Mouse (Mus musculus) naive thymus-derived CD4-positive, alpha-beta T cell, adult 5 months (primary cell): Measurements from ENCODE around the gene Prss41. TPM values are rescaled to one million over a fixed set of nuclear protein-coding genes. Genes with fewer than 3 reads are reported as not detected.

ENCODE experiments used
- polyA plus RNA-seq: library from polyadenylated mRNA; unstranded; fragments of 100-300 nt; shearing (Covaris generic); gene quantifications from one replicate; pipeline ENCODE4 v1.2.1, GENCODE M21; 2017

Gene Prss41
- not detected for polyA plus RNA-seq

GRCm38 (mm10) chr17:23843812-23844273, at the start of gene Prss41, which contains the start of gene Prss32:
Gene Prss41, minus strand, starts transcription at chr17:23844172.
Gene Prss32, plus strand, starts transcription at chr17:23843855.

GRCm38 (mm10) chr17:23880576-23880975, 36.6 kb upstream of the Prss41 start, which contains the start of the genes Dcpp1 and Dcpp2:
Gene Dcpp1, plus strand, starts transcription at chr17:23880876.
Gene Dcpp2, plus strand, starts transcription at chr17:23880880.

GRCm38 (mm10) chr17:23867756-23868155, 23.8 kb upstream of the Prss41 start, which contains the start of gene Prss21:
Gene Prss21, plus strand, starts transcription at chr17:23868056.

GRCm38 (mm10) chr17:23836006-23836575, 7.9 kb downstream of the Prss41 start, which contains the start of gene Prss33:
Gene Prss33, minus strand, starts transcription at chr17:23836056.

GRCm38 (mm10) chr17:23829064-23829619, 14.8 kb downstream of the Prss41 start, which contains the start of gene Elob:
Gene Elob, minus strand, starts transcription at chr17:23829136.

GRCm38 (mm10) chr17:23790269-23791078, 53.5 kb downstream of the Prss41 start, which contains the start of gene Srrm2:
Gene Srrm2, plus strand, starts transcription at chr17:23790532.

Other genes starting within 250 kb of the Prss41 start
- not detected for gene Zfp13, start 244.7 kb downstream of the Prss41 start, polyA plus RNA-seq
- gene Zscan10, start 243.3 kb downstream of the Prss41 start, polyA plus RNA-seq = 19.6 TPM
- gene Mmp25, start 198.9 kb downstream of the Prss41 start, polyA plus RNA-seq = not detected
- not detected for gene Bicdl2, start 183.7 kb downstream of the Prss41 start, polyA plus RNA-seq
- 46.7 TPM for gene Hcfc1r1, start 170.6 kb downstream of the Prss41 start, polyA plus RNA-seq
- gene Thoc6, start 170.3 kb downstream of the Prss41 start, polyA plus RNA-seq = 35.4 TPM
- 38.8 TPM for gene Tnfrsf12a, start 166.7 kb downstream of the Prss41 start, polyA plus RNA-seq
- not detected for gene Cldn6, start 164.9 kb downstream of the Prss41 start, polyA plus RNA-seq
- not detected for gene Cldn9, start 160.1 kb downstream of the Prss41 start, polyA plus RNA-seq
- gene 1520401A03Rik, start 121.4 kb downstream of the Prss41 start, polyA plus RNA-seq = 0.27 TPM
- gene Pkmyt1, start 117.8 kb downstream of the Prss41 start, polyA plus RNA-seq = 57.3 TPM
- 1.00 TPM for gene Paqr4, start 103.3 kb downstream of the Prss41 start, polyA plus RNA-seq
- 0.81 TPM for gene Kremen2, start 98.3 kb downstream of the Prss41 start, polyA plus RNA-seq
- gene Flywch1, start 72.6 kb downstream of the Prss41 start, polyA plus RNA-seq = 23.4 TPM
- gene Flywch2, start 58.1 kb downstream of the Prss41 start, polyA plus RNA-seq = not detected
- gene Srrm2, start 53.6 kb downstream of the Prss41 start, polyA plus RNA-seq = 1,111 TPM
- gene Elob, start 15.0 kb downstream of the Prss41 start, polyA plus RNA-seq = 324 TPM
- not detected for gene Prss33, start 8.1 kb downstream of the Prss41 start, polyA plus RNA-seq
- gene Prss32, start 317 bp downstream of the Prss41 start, polyA plus RNA-seq = not detected
- gene Prss21, start 23.9 kb upstream of the Prss41 start, polyA plus RNA-seq = not detected
- not detected for gene Dcpp1, start 36.7 kb upstream of the Prss41 start, polyA plus RNA-seq
- gene Dcpp2, start 36.7 kb upstream of the Prss41 start, polyA plus RNA-seq = not detected
- not detected for gene Dcpp3, start 73.3 kb upstream of the Prss41 start, polyA plus RNA-seq
- not detected for gene Sbp, start 97.5 kb upstream of the Prss41 start, polyA plus RNA-seq
- not detected for gene Sbpl, start 111.1 kb upstream of the Prss41 start, polyA plus RNA-seq
- not detected for gene Prss30, start 136.4 kb upstream of the Prss41 start, polyA plus RNA-seq
- not detected for gene Prss22, start 153.9 kb upstream of the Prss41 start, polyA plus RNA-seq
- gene Prss27, start 194.0 kb upstream of the Prss41 start, polyA plus RNA-seq = 0.27 TPM
- gene Kctd5, start 229.3 kb upstream of the Prss41 start, polyA plus RNA-seq = 29.6 TPM